Mouse (Mus musculus): ENCODE measurements around the gene Dpm3.

The Dpm3 gene

GRCm38 (mm10) chr3:89231772-89232275 lies 27.3 kb upstream of the Dpm3 start:
- no peak for DNase-seq (ENCODE audit: low spot score)

DNA sequence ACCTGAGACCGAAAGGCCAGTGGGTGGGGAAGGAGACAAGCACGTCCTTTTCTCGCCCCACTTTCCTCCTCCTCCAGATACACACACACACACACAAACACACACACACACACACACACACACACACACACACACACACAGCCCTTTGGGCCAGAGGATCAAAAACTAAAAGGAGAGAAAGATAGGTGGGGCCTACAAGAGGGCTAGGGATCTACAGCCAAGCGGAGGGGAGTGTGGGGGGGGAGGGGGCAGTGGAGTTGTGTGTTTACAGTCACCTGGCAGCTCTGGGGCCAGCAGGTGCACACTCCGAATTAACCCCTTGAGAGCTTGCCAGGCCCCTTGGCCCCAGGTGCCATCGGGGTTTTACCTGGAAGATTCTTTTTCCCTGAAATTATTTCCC lies 26.5 kb upstream of the Dpm3 start:
- no peak for DNase-seq (ENCODE audit: low spot score)

GRCm38 (mm10) chr3:89233562-89234110 lies 25.5 kb upstream of the Dpm3 start:
- DNase-seq (ENCODE audit: low spot score): no peak

DNA sequence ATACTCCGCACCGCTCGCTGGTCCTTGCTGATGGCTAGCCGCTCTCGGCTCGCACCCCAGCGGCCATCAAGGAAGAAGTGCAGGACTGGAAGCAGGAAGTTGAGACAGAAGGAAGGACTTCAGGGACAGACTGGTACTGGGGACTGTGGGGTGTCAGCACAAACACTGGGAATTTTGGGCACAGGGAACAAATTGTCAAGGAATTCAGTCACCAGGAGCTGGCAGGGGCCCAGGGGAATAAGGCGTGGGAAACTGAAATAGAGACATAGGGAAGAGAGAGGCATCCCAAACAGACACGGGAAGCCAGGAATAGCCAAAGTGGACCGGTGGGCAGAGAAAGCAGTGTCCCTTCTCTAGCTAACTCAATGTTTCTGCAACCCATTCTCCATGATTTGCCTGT lies 22.6 kb upstream of the Dpm3 start:
- DNase-seq (ENCODE audit: low spot score): peak; percentile 39

DNA sequence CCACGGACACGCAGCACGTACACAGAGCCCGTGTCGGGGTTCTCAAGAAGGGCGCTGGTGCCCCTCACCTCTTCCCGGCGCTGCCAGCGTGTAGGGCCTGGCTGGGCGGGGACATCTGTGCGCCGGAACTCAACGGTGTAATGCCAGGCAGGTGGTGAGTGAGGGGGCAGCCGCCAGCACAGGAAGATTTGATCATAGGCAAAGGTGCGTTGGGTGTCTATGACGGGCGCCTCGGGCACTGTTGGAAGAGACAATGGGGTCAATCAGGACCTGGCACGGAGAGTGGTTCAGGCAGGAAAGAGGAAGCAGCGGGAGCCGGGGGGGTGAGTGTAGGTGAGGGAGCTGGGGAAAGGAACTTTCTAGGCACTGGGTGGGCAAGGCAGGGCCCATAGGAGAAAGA lies 21.5 kb upstream of the Dpm3 start:
- peak; percentile 42 for DNase-seq (ENCODE audit: low spot score)

- DNase-seq (ENCODE audit: low spot score): peak; percentile 46
Measured at GRCm38 (mm10) chr3:89238494-89238893, 20.7 kb upstream of the Dpm3 start.

- DNase-seq (ENCODE audit: low spot score): peak; percentile 82
Measured at GRCm38 (mm10) chr3:89242331-89242895, 16.7 kb upstream of the Dpm3 start.

DNA sequence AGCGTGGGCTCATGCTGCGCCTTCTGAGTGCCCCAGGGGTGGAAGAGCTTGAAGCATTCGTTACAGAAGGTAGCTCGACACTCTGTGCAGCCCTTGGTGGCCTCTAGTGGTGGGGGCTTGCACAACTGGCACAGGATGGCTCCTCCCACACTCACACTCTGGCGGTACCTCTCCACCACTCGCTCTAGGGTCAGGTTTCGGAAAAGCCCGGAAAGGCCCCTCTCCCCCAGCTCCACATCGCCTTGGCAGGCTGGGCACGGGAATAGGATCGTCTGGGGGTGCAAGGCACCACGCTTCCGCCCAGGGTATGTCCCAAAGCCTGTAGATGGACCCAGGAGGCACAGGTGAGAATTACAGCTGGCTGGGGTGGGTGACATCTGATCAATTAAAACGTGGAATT lies 15.5 kb upstream of the Dpm3 start:
- DNase-seq (ENCODE audit: low spot score): no peak

DNA sequence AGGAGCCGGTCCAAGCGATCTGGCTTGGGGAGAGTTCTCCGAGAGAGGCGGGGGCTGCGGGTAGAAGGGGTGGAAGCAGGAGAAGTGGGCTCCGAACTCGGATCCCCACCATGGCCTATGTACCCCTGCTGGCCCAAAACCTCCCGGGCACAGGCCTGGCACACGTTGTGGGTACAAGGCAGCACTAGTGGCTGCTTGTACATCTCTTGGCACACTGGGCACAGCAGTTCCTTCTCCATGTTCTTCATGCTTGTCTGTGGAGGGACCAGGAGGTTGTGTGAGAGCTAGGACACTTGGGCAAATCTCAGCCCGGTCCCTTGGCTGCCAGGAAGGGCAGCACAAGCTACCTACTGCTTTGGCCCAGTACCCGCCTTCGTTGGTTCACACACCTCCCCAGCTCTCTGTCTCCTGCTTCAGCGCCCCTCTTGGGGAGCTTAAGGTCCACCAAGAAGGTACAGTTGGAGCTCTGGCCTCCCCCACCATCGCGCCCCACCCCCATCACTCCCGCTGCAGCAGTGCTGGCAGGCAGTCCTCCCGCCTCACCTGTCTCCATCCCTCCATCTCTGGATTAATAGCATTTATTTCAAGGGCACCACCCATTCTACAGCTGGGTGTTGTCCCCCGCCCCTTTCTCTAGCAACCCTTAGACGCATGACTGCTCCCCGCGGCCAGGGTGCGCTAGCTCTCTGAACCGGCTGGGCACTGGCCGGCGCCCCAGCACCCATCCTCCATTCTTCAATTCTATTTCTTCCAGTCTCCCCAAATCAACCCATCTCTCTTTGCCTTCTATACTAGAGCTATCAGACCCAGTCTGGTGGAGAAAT lies 14.8 kb upstream of the Dpm3 start:
- DNase-seq (ENCODE audit: low spot score): no peak

DNA sequence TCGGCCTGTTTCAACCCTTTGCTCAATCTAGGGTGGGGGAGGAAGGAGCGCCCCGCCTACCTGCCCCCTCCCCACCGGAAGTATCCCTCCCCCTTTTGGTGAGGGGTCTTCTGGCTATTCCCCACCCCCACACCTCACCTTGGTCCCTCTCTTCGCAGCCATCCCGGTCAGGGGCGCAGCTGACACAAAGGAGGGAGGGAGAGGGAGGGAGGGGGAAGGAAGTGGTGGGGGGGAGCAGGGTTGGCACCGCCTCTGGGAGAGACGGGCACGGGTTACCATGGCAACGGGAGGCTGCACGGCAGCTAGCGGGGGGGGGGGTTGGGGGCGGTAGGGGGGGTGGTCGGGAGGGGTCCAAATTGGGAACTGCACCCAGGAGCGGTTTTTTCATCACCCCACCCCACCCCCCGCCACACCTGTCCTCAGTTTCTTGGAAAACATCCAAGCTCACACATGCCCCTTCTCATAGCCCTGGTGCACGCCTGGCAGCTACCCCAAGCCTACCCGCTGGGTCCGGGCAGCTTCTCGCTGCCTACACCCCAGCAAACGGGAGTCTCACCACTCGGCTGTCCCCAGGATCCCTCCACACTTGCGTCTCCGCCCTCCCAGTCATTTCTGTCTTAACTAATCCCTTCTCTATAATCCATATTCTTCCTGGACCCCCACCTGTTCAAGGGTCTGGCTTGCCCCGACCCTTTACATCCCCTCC lies 14.0 kb upstream of the Dpm3 start:
- no peak for DNase-seq (ENCODE audit: low spot score)

- DNase-seq (ENCODE audit: low spot score): no peak
Measured at GRCm38 (mm10) chr3:89245688-89246171, 13.4 kb upstream of the Dpm3 start, which contains the start of gene Krtcap2. TSS of gene Krtcap2 (plus strand) at chr3:89245966.

- DNase-seq (ENCODE audit: low spot score): peak; percentile 90
Measured at GRCm38 (mm10) chr3:89246261-89247100, 12.7 kb upstream of the Dpm3 start, which contains the start of gene Trim46. TSS of gene Trim46 (minus strand) at chr3:89246309.

DNA sequence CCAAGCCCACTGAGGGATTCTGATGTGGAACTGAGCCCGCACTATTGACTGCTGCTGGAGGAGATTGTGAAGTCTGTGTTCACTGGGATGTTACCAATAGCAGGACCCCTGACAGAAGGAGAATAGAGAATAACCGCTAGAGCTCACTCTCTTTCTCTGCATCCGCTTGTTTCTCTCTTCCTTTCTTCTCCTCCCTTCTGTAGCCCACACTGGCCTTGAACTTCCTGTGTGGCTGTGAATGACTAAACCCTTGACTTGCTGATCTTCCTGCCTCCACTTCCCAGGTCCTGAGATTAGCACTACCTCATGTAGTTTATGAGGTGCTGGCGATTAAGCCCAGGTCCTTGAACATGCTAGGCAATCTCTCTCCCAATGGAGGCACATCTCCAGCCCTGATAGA lies 11.7 kb upstream of the Dpm3 start:
- no peak for DNase-seq (ENCODE audit: low spot score)

DNA sequence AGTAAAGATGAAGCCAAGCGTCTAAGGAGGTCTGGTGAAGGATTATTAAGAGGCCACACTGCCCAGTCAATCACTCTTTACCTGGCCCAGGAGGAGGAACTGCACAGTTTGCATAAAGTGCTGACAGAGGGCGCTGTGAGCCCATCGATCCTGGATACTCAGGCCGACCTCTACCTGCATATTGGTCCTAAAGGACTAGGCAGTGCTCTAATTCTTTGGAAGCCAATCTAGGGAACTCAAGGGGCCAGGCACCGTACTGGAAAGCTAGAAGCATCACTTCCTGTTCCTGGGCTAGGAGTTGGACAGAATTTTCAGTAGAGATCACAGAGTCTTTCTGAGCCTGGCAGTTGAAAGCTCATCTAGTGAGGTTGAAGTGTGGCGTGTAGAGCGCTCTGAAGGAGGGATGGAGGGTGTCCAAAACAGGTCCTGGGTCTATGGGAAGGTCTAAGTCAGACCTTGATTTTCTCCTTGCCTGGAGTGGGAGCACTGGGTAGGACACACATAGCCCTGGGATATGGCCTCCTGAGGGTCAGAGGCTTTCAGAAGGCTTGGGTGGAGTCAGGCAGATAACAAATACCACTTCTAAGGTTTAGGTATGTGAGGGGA lies 8.6 kb upstream of the Dpm3 start:
- DNase-seq (ENCODE audit: low spot score): peak; percentile 65

- no peak for DNase-seq (ENCODE audit: low spot score)
Measured at GRCm38 (mm10) chr3:89251365-89251895, 7.7 kb upstream of the Dpm3 start.

- DNase-seq (ENCODE audit: low spot score): no peak
Measured at GRCm38 (mm10) chr3:89254994-89255393, 4.2 kb upstream of the Dpm3 start.

DNA sequence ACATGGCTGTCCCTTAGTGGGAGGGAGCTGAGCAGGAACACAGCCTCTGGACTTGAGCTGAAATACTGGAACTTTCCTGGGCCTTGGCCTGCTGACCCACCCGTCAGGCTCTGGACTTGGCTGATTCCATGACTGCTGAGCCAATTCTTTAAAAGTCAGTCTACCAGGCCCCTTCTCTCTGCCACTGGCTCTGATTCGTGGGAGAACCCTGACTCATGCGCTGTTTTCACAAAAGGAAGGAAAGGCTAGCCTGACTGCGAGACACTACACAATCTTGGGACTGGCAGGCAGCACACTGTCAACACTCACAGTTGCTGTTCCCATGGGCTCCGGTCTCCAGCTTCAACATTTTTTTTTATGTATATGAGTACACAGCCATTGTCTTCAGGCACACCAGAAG lies 3.0 kb upstream of the Dpm3 start:
- DNase-seq (ENCODE audit: low spot score): no peak

DNA sequence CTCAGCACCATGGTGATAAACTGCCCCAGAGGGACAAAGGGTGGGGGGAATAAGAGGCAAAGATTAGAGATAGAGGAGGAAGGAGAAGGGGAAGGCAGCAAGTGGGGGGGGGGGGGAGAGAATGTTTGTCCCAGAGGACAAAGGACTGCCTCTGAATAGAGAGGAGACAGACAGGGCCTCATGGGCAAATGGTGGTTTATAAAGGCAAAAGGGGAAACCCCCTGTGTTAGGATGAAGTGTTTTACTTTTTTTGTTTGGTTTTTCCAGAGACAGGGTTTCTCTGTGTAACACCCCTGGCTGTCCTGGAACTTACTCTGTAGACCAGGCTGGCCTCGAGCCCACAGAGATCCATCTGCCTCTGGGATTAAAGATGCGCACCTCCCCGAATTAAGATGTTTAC lies 1.1 kb downstream of the Dpm3 start:
- DNase-seq (ENCODE audit: low spot score): no peak

DNA sequence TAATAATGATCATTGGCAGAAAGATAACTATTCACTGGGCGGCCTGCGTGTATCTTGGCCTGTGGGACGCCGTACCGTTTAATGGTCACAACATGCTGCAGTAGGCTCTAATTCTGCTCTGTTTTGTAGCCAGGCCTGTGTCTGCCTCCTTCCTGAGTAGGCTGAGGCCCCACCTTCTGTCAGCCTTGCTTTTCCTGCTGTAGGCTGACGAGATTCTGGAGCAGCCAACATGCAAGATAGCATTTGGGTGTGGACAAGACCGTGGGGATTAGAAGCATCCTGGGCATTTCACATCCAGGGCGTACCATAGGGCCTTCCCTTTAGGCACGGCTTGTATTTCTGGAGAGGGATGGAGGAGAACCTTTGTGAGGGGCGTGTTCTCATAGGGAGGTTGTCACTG lies 3.3 kb downstream of the Dpm3 start:
- DNase-seq (ENCODE audit: low spot score): no peak

GRCm38 (mm10) chr3:89266439-89266893 lies 7.3 kb downstream of the Dpm3 start:
- DNase-seq (ENCODE audit: low spot score): peak; percentile 78

DNA sequence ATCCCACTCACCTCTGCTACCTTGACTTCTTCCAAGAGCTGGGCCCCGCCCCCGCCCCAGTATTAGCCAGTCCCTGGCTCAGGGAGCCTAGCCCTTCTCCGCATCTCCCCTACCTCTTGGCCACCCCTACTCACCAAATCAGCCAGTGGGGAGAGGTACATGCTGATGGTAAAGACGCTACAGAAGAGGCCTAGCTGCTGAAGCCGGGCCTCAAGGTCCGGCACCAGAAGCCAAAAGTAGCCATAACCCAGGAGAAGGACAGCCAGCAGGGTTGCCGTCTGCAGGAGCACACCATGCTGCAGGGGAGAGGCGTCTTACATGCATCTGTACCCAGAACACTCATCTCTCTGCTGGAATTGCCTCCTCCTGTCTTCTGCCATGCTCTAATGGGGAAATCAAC lies 9.8 kb downstream of the Dpm3 start:
- no peak for DNase-seq (ENCODE audit: low spot score)

Measured in testis, postnatal 10 days (tissue).